Mouse (Mus musculus): ENCODE measurements at regions not wholly inside any gene's neighbourhood (a gene's known extent, or its start where the extent isn't known, plus 50 kb on each side); places are given as distances from the start of the nearest gene placed in this dataset.

DNA sequence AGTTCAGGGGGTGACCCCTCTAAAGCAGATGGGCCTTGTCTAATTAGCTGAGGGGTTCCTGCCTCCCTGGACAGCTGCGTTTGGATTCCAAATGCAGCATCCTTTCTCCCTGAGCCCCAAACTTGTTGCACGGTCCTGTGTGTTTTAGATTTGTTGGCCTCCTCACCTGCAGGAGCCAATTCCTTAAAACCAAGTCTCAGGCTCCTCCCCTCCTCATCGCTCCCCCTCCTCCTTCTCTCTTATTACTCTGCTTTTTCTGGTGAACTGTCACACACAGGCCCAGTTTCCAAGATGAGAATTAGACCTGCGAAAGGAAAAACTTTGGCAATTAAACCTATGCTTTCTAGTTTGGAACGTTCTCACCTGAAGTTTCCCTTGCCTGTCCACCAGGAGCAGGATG, 106.3 kb downstream of the Ppp4r2 start:
- TF ChIP-seq CTCF (IDR thresholded peaks at IDR 0.05; ENCODE audit: low read depth) = no peak
- no peak for TF ChIP-seq EP300 (IDR thresholded peaks at IDR 0.05; ENCODE audit: low read depth)
